In the genomic region with DNA sequence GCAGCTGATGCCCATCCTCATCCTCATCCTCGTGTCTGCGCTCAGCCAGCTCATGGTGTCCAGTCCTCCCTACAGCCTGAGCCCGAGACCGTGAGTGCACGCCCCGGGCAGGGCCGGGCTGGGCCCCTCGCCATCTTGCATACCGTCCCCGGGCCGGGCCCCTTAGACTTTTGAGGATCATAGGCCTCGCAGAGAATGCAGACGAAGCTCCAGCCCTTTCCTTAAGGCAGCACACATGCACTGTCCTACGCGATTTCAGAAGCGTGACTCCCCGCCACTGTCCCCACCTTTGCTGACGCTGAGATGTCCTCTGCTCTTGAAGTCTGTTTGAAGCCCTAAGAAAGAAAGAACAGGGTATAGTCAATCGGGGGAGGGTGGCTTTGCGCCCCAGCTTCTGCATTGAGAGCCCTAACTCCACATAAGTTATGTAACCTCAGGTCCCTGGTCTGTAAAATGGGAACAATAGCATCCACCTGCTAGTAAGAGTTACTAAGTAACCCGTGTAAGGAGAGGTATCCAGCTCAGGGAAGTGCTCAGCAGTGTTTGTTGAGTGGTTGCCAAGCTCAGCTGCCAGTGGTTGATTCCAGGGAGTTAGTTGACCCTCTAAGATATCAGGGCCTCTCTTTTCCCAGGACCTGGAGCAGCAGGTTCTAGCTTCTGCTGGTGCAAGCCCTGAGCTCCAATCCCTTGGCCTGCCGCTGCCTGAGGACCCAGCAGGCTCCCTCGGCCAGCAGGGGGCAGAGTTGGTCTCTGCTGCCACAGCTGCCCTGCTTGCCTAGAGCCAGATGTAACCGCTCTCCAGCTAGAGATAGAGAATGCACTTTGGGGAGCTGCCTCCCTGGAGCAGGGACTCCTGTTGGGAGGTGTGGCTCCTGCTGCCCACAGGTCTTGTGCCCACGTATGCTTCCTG, we compare ENCODE assay signal across 9 mouse cellular contexts. TPM values are rescaled to one million over a fixed set of nuclear protein-coding genes. Genes with fewer than 3 reads are reported as not detected.
DNase-seq lines count a peak whose midpoint lies in the region; ATAC-seq lines count a peak whose summit lies in the region.
"Had no signal": no experiment of that assay in that cellular context is flagged by ENCODE, and none has a peak within 500 bp of the region (broad histone marks: within the 10 kb centered on the region; RNA-seq: fewer than 3 reads in every experiment).

No protein-coding gene starts in this region.

- H3K4me2 ChIP-seq in embryonic facial prominence, embryonic 12.5 days (replicated peaks) = no peak overlapping the region
- H3K4me2 ChIP-seq: heart, embryonic 13.5 days had no signal

- 78% methylated on average over 25 of the region's 25 CpGs for WGBS in embryonic facial prominence, embryonic 12.5 days
- WGBS in heart, embryonic 10.5 days = 80% methylated on average over 25 of the region's 25 CpGs

- ATAC-seq in embryonic facial prominence, embryonic 12.5 days (ENCODE audit: insufficient number of reproducible peaks, insufficient read depth, low FRiP score, low TSS enrichment) = no peak

- H3K4me1 ChIP-seq in embryonic facial prominence, embryonic 12.5 days = peaks cover 30% of the 10 kb centered on the region
- H3K4me1 ChIP-seq in heart, embryonic 10.5 days = peaks cover 38% of the 10 kb centered on the region

- no peaks in the 10 kb centered on the region for H3K9me3 ChIP-seq in embryonic facial prominence, embryonic 12.5 days
- H3K9me3 ChIP-seq in heart, embryonic 10.5 days = no peaks in the 10 kb centered on the region
- H3K9me3 ChIP-seq: heart, embryonic 13.5 days had no signal

- no peak overlapping the region for H3K9ac ChIP-seq in embryonic facial prominence, embryonic 12.5 days
- H3K9ac ChIP-seq: heart, embryonic 13.5 days had no signal

- no peaks in the 10 kb centered on the region for H3K27me3 ChIP-seq in embryonic facial prominence, embryonic 12.5 days
- 0 out of 2 replicates have a peak, but pooled peaks cover 4% of the 10 kb centered on the region for H3K27me3 ChIP-seq in heart, embryonic 10.5 days (ENCODE audit: insufficient read depth, poor library complexity, severe bottlenecking)
- H3K27me3 ChIP-seq: heart, embryonic 13.5 days had no signal

- H3K36me3 ChIP-seq in embryonic facial prominence, embryonic 12.5 days = peaks cover 66% of the 10 kb centered on the region
- peaks cover 84% of the 10 kb centered on the region for H3K36me3 ChIP-seq in heart, embryonic 10.5 days

- peak overlapping the region; percentile 18; the same call in 1 of the 2 replicates for H3K27ac ChIP-seq in embryonic facial prominence, embryonic 12.5 days
- no peak overlapping the region for H3K27ac ChIP-seq in heart, embryonic 10.5 days
- H3K27ac ChIP-seq: heart, embryonic 13.5 days had no signal

- peak; percentile 81 to 85 for DNase-seq in CD8-positive naive resting alpha-beta T cell, adult 2 months (ENCODE audit: low read depth in 2 of 2, low spot score in 2 of 2)
- peak; percentile 57 for DNase-seq in adrenal gland, adult 8-10 months
- peak; percentile 93 for DNase-seq in heart, embryonic 10.5 days (ENCODE audit: low spot score)
- peak; percentile 70 to 71 for DNase-seq in layer of hippocampus, postnatal 14 days (ENCODE audit: low spot score in 2 of 2)
- DNase-seq in lung, postnatal 25 days (ENCODE audit: low spot score) = peak; percentile 88
- DNase-seq in retina, postnatal 7 days (ENCODE audit: low read depth, low spot score) = peak; percentile 62
- peak; percentile 98 for DNase-seq in thymus, postnatal 4 days

- no peak overlapping the region for H3K4me3 ChIP-seq in embryonic facial prominence, embryonic 12.5 days
- no peak overlapping the region for H3K4me3 ChIP-seq in heart, embryonic 10.5 days
- H3K4me3 ChIP-seq: heart, embryonic 13.5 days had no signal

RNA-seq across cellular contexts. Expression of a gene that starts 15.2 kb away (rescaled TPM):
- total RNA-seq in adrenal gland, adult 8-10 months (2022) = 10 to 100 TPM; 59.3 to 67.0 (median 62.9) TPM
- polyA plus RNA-seq in embryonic facial prominence, embryonic 12.5 days (2016; fragmentation: Nextera tagmentation; extraction: Ambion mirVana) = 18.9 and 19.9 TPM in 2 replicates
- polyA plus RNA-seq in heart, embryonic 10.5 days (2016; fragmentation: Nextera tagmentation; extraction: Ambion mirVana) = 28.8 and 32.0 TPM in 2 replicates
- 10 to 100 TPM; 48.0 to 50.1 TPM for total RNA-seq in layer of hippocampus, postnatal 14 days (2021)

RNA-seq across cellular contexts. Expression of a gene that starts 57.1 kb away (rescaled TPM):
- 10 to 100 TPM; 27.9 to 91.5 (median 34.7) TPM for total RNA-seq in adrenal gland, adult 8-10 months (2022)
- 81.2 and 92.3 TPM in 2 replicates for polyA plus RNA-seq in embryonic facial prominence, embryonic 12.5 days (2016; fragmentation: Nextera tagmentation; extraction: Ambion mirVana)
- 17.6 and 32.8 TPM in 2 replicates for polyA plus RNA-seq in heart, embryonic 10.5 days (2016; fragmentation: Nextera tagmentation; extraction: Ambion mirVana)
- total RNA-seq in layer of hippocampus, postnatal 14 days (2021) = 100 to 1,000 TPM in 1 of 2 experiments, 10 to 100 TPM in 1; 99.5 to 106 TPM
